Mouse (Mus musculus): ENCODE measurements around the gene Fat3. TPM values are rescaled to one million over a fixed set of nuclear protein-coding genes. Genes with fewer than 3 reads are reported as not detected.

The Fat3 gene
- polyA plus RNA-seq, 1 experiment from 2014 or later = 0.93 TPM

- ATAC-seq (ENCODE audit: low FRiP score, low TSS enrichment) = no peak
- WGBS = 60% methylated on average over 5 of the region's 5 CpGs
- no peak for TF ChIP-seq EP300 (optimal IDR thresholded peaks at IDR 0.05)
- TF ChIP-seq CTCF (IDR thresholded peaks at IDR 0.05; ENCODE audit: low read depth) = peak; percentile 70
- Histone ChIP-seq H3K9ac (ENCODE audit: low read length) (no peak overlapping the region), H3K4me2 (replicated peaks; ENCODE audit: low read depth) (no peak overlapping the region), H3K4me3 (ENCODE audit: low read depth, low read length) (no peak overlapping the region), H3K27me3 (ENCODE audit: control insufficient read depth, insufficient read depth, low read length) (no peaks in the 10 kb centered on the region), H3K9me3 (ENCODE audit: control insufficient read depth, low read length) (no peaks in the 10 kb centered on the region), H3K36me3 (ENCODE audit: control insufficient read depth, insufficient read depth, low read length) (no peaks in the 10 kb centered on the region), H3K27ac (replicated peaks) (no peak overlapping the region), H3K4me1 (replicated peaks; ENCODE audit: control insufficient read depth, insufficient read depth) (no peaks in the 10 kb centered on the region)
- no peak for DNase-seq (ENCODE audit: low spot score)
These were observed 581.6 kb downstream of the Fat3 start for GRCm38 (mm10) chr9:15919373-15920005.

GRCm38 (mm10) chr9:15916600-15916999 lies 584.5 kb downstream of the Fat3 start:
- Histone ChIP-seq H3K4me3 (ENCODE audit: low read depth, low read length) (no peak overlapping the region), H3K9ac (ENCODE audit: low read length) (no peak overlapping the region), H3K4me1 (replicated peaks; ENCODE audit: control insufficient read depth, insufficient read depth) (no peaks in the 10 kb centered on the region), H3K9me3 (ENCODE audit: control insufficient read depth, low read length) (no peaks in the 10 kb centered on the region), H3K27ac (replicated peaks) (no peak overlapping the region), H3K27me3 (ENCODE audit: control insufficient read depth, insufficient read depth, low read length) (no peaks in the 10 kb centered on the region), H3K36me3 (ENCODE audit: control insufficient read depth, insufficient read depth, low read length) (no peaks in the 10 kb centered on the region), H3K4me2 (replicated peaks; ENCODE audit: low read depth) (no peak overlapping the region)
- no peak for TF ChIP-seq EP300 (optimal IDR thresholded peaks at IDR 0.05)
- TF ChIP-seq CTCF (IDR thresholded peaks at IDR 0.05; ENCODE audit: low read depth) = no peak
- ATAC-seq (ENCODE audit: low FRiP score, low TSS enrichment) = no peak
- DNase-seq (ENCODE audit: low spot score) = no peak

- no peak overlapping the region for H3K4me3 ChIP-seq (ENCODE audit: low read depth, low read length)
- H3K4me2 ChIP-seq (replicated peaks; ENCODE audit: low read depth) = no peak overlapping the region
- no peaks in the 10 kb centered on the region for H3K27me3 ChIP-seq (ENCODE audit: control insufficient read depth, insufficient read depth, low read length)
- WGBS = 29% methylated on average over 1 of the region's 1 CpGs
- H3K9me3 ChIP-seq (ENCODE audit: control insufficient read depth, low read length) = no peaks in the 10 kb centered on the region
- H3K36me3 ChIP-seq (ENCODE audit: control insufficient read depth, insufficient read depth, low read length) = no peaks in the 10 kb centered on the region
- H3K4me1 ChIP-seq (replicated peaks; ENCODE audit: control insufficient read depth, insufficient read depth) = no peaks in the 10 kb centered on the region
- H3K9ac ChIP-seq (ENCODE audit: low read length) = no peak overlapping the region
- TF ChIP-seq CTCF (IDR thresholded peaks at IDR 0.05; ENCODE audit: low read depth) (no peak), EP300 (optimal IDR thresholded peaks at IDR 0.05) (no peak)
- no peak for ATAC-seq (ENCODE audit: low FRiP score, low TSS enrichment)
- no peak overlapping the region for H3K27ac ChIP-seq (replicated peaks)
- DNase-seq (ENCODE audit: low spot score) = no peak
These were observed 588.4 kb downstream of the Fat3 start for GRCm38 (mm10) chr9:15912735-15913134.

- ATAC-seq (ENCODE audit: low FRiP score, low TSS enrichment) (no peak), DNase-seq (ENCODE audit: low spot score) (no peak)
- no peak overlapping the region for H3K27ac ChIP-seq (replicated peaks)
- no peak overlapping the region for H3K4me3 ChIP-seq (ENCODE audit: low read depth, low read length)
- 54% methylated on average over 2 of the region's 2 CpGs for WGBS
- no peak overlapping the region for H3K4me2 ChIP-seq (replicated peaks; ENCODE audit: low read depth)
- no peak overlapping the region for H3K9ac ChIP-seq (ENCODE audit: low read length)
- H3K36me3 ChIP-seq (ENCODE audit: control insufficient read depth, insufficient read depth, low read length) = no peaks in the 10 kb centered on the region
- no peak for TF ChIP-seq CTCF (IDR thresholded peaks at IDR 0.05; ENCODE audit: low read depth)
- TF ChIP-seq EP300 (optimal IDR thresholded peaks at IDR 0.05) = no peak
- no peaks in the 10 kb centered on the region for H3K4me1 ChIP-seq (replicated peaks; ENCODE audit: control insufficient read depth, insufficient read depth)
- no peaks in the 10 kb centered on the region for H3K27me3 ChIP-seq (ENCODE audit: control insufficient read depth, insufficient read depth, low read length)
- no peaks in the 10 kb centered on the region for H3K9me3 ChIP-seq (ENCODE audit: control insufficient read depth, low read length)
These were observed 591.5 kb downstream of the Fat3 start for GRCm38 (mm10) chr9:15909397-15910113.

GRCm38 (mm10) chr9:15903948-15904750 lies 596.9 kb downstream of the Fat3 start:
- no peak overlapping the region for H3K4me3 ChIP-seq (ENCODE audit: low read depth, low read length)
- no peak for TF ChIP-seq EP300 (optimal IDR thresholded peaks at IDR 0.05)
- no peak for TF ChIP-seq CTCF (IDR thresholded peaks at IDR 0.05; ENCODE audit: low read depth)
- H3K27ac ChIP-seq (replicated peaks) = no peak overlapping the region
- DNase-seq (ENCODE audit: low spot score) = no peak
- no peaks in the 10 kb centered on the region for H3K9me3 ChIP-seq (ENCODE audit: control insufficient read depth, low read length)
- no peaks in the 10 kb centered on the region for H3K36me3 ChIP-seq (ENCODE audit: control insufficient read depth, insufficient read depth, low read length)
- 70% methylated on average over 9 of the region's 9 CpGs for WGBS
- no peaks in the 10 kb centered on the region for H3K4me1 ChIP-seq (replicated peaks; ENCODE audit: control insufficient read depth, insufficient read depth)
- H3K27me3 ChIP-seq (ENCODE audit: control insufficient read depth, insufficient read depth, low read length) = no peaks in the 10 kb centered on the region
- ATAC-seq (ENCODE audit: low FRiP score, low TSS enrichment) = no peak
- H3K9ac ChIP-seq (ENCODE audit: low read length) = no peak overlapping the region
- no peak overlapping the region for H3K4me2 ChIP-seq (replicated peaks; ENCODE audit: low read depth)
